Mouse (Mus musculus): Measurements from ENCODE around the gene Adtrp.

Gene Adtrp

DNA sequence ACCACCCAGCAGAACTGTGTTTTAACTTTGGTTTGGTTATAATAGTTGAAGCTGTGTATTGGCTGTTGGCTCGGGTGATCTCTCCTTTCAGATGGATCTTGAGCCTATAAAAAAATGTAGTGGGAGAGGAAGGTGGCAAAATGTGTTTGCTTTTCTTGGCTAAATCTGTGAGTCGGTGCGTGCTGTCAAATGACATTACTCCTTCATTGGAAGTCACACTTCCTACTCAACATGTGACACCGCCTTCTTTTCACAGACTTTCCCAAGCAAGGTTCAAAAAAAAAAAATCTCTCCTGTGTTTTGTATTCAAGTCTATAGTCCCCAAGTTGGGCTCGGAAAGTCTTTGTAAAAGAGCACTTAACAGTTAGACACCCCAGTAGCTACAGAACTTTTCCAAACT is 19.9 kb downstream of the Adtrp start:
- no peak for DNase-seq

GRCm38 (mm10) chr13:41825379-41825966 is 22.0 kb downstream of the Adtrp start:
- no peak for DNase-seq

DNA sequence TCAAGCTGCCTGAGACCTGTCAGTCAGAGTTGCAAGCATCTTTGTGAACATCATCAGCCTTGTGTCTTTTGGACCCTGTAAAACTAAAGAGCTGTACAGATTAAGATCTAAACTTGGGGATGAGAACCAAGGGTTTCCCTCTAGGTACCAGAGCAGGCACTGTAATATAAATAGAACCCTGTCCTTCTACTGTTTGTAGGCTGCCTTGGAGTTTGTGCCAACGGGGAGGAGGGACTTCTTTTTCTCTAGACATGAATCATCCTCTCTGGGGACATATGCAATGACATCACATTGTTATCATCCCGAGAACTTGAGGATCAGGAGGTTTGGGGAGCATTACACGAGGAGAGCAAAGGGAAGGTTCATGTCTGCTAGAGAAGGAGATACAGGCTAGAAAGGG is 24.4 kb downstream of the Adtrp start:
- no peak for DNase-seq

- no peak for DNase-seq
Measured at GRCm38 (mm10) chr13:41822617-41823016, 24.9 kb downstream of the Adtrp start.

DNA sequence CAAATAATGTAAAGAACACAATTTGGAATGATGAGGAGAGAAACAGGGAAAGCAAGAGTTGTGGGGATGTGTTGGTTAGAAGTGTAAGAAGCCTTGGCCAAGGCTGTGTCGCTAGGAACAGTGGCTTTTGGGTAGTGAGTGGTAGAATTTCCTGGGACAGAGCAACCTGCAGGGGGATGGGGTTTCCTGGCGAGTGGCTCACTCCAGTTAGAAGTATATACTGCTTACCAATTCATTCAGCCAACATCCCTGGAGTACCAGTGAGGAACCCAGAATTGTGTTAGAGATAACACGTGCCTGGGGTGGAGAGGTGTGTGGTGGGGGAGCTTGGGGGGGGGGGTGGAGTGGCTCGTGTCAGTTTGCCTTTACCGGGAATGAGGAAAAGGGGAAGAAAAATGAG is 25.4 kb downstream of the Adtrp start:
- DNase-seq, result no peak

DNA sequence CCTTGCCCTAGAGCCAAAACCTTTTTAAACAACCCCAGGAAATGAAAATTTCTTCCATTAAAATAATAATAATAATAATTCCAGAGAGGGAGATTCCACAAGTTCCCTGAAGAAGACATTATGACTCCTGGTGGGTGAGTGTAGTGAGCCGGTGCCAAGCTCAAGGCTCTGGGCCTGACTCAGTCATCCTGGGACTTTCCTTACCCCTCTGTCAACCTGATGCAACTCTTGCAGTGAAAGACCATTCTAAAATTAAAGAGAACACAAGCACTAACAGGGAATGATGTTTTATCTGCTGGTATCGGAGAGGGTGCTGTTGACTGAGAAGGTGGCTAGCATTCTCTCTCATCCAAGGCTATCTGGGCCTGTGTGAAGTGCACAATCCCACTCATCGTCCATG is 26.5 kb downstream of the Adtrp start:
- DNase-seq, result no peak

DNA sequence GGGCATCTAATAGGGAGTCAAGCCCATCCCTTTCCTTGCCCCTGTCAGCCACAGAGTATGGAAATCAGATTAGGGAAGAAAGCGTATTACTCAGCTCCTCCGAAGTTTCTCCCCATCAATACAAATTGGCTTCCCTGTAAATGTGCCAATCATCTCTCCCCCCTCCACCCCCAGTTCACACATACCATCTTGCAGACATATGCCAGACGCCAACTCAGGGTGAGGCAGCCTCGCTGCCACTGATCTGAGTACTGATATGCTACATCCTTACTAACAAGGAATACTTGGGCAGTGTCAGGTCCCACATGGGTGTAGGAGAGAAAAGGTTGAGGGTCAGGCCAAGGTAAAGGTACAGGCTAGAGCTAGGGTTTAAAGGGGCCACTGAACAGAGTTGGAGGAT is 27.6 kb downstream of the Adtrp start:
- DNase-seq, result no peak

- DNase-seq, result no peak
Measured at GRCm38 (mm10) chr13:41819484-41819883, 28.0 kb downstream of the Adtrp start.

- DNase-seq, result no peak
Measured at GRCm38 (mm10) chr13:41817583-41817982, 29.9 kb downstream of the Adtrp start.

DNA sequence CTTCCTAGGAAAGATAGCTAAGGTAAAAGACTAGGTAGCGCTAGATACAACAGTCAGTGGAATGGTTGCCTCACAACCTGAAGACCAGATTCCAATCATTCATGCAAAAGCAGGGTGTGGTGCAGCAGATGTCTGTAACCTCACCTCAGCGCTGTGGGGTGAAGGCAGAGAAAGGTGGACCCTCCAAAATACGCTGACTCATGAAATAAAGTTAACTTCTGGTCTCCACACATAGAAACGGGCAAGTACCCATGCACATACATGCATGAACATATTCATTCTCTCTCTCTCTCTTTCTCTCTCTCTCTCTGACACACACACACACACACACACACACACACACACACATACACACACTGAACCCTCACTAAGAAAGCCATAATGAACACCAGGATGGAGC is 30.8 kb downstream of the Adtrp start:
- no peak for DNase-seq

GRCm38 (mm10) chr13:41810776-41811175 is 36.7 kb downstream of the Adtrp start:
- no peak for DNase-seq

- DNase-seq, result no peak
Measured at GRCm38 (mm10) chr13:41807815-41808214, 39.7 kb downstream of the Adtrp start.

DNA sequence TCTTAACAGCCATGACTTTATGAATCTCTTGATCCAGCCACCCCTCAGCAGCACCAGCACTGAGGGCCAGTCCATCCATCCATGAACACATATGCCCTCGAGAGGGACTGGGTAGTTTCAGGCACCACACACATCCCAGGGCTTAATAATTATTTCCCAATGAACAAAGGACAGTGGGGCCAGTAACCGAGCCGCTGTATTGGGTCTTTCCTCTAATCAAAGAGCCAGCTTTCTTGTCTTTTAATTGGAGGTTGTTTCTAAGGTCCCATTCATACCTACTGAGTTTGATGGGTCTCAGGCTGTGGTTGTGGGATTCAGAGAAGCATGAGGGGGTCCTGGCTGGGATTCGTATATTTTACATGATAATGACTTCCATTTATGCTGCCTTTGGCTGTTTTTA is 40.2 kb downstream of the Adtrp start:
- DNase-seq, result no peak

- no peak for DNase-seq
Measured at GRCm38 (mm10) chr13:41805138-41805820, 42.2 kb downstream of the Adtrp start.

DNA sequence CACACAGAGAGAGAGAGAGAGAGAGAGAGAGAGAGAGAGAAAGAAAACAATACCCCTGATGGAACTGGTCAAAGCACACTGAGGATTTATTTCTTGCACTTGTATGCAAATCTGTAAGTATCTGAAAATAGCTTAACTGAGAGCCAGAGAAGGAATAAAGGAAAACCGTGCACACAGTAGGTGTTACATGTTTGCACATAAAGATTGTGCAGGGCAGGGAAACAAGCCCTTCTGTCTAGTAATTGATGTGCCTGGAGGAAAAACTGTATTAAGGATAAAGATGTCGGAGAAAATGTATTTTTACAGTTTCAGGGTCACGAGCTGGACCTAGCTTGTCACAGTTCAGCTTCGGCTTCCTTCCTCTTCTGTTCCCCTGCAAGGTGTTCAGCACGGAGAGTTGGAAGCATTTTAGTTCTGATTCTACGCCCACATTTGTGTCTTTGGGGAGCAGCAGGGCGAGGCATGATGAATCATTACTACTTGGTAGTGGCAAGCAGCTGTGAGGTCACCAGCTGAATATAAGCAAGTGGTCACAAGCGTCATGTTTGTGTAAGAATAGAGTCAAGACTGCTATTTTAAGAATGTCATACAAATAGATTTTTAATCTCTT is 43.7 kb downstream of the Adtrp start:
- DNase-seq, result no peak

DNA sequence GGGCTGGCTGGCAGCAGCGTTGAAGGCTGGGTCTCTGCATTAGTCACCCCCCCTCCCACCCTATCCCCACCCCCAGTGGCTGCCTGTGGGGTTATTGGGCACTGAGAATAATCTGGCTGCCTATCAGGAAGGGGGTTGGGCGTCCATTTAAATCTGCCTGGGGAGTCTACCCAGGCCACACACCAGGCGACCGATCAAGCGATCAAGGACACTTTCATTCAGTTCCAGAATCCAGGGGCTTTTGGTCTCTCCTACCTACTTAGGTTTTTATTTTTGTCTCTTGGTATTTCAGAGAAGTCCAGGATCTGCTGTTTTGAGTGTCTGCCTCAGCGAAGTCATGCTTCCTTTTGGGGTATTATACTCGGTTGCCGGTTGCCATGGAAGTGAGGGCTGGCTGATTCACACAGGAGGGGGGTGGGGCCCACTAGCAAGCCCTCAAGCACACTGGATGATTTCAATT is 46.3 kb downstream of the Adtrp start:
- peak; percentile 32 to 62 for DNase-seq

- DNase-seq, result no peak
Measured at GRCm38 (mm10) chr13:41792849-41793248, 54.6 kb downstream of the Adtrp start.

DNA sequence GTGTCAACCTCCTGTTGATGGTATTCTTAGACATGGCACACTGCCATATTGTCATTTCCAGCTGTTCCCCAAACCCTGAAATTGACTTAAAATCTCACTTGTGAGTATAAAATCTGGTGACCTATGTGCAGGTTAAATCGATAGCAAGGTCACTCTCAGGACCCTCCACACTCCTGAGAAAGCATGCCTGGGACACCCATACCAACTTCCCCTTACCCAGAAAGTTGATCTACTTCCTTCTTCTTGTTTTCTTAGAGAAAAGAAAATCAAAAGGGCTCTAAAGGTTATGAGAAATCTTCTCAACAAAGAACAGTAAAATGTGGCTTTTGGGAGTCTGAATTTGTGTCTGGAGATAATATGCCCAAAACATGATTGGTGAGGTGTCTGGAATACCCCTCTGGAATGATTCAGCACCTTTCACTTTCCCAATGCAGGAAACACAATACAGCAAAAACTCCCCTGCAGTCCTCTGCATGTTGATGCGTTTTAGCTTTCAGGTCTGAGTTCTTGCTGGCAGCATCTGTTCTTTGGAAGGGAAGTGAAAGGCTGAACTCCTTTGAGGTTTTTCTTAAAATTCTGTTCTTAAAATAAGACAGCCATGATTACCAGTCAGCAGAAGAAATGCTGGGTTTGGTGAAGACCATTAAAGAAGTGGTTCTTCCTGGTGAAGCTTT is 59.5 kb downstream of the Adtrp start:
- no peak for DNase-seq

- no peak for DNase-seq
Measured at GRCm38 (mm10) chr13:41786640-41787039, 60.8 kb downstream of the Adtrp start.

- DNase-seq, result no peak
Measured at GRCm38 (mm10) chr13:41784889-41785701, 62.4 kb downstream of the Adtrp start.

- no peak for DNase-seq
Measured at GRCm38 (mm10) chr13:41780296-41780695, 67.2 kb downstream of the Adtrp start.

DNA sequence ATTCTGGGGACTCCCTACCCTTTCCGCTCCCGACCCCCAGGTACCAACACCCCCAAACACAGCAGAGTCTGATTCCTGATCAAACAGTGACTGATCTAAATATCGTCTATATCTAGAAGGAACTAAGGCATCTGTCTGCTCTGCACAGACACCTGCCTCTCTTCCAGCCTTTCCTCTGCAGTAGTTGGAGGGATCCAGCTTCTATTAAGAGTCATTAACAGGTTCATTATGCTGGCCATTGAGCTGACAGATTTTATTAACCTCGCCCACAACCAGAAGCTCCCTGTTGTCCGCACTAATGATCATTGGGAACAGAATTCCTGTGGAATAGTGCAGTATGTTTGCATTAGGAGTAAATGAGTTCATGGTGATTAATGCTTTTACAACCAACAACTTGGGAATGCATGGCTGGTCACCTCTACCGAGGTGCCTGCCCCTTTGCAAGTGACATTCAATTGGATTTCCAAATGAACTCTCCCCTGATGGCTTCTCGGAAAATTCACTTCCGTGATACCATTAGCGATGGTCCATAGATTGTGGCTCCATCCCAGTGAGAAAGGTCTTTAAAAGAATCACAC is 67.8 kb downstream of the Adtrp start:
- DNase-seq, result no peak
